Mouse (Mus musculus) hindbrain, embryonic 11.5 days (tissue): ENCODE results near the gene Atf6. TPM values are rescaled to one million over a fixed set of nuclear protein-coding genes. Genes with fewer than 3 reads are reported as not detected.
A peak's percentile ranks its signal among the peaks of the same experiment; 100 is the strongest.

Experiments
- ATAC-seq: fragments of 200-750 bp; cut with Nextera tagmentation; 2 replicates; pipeline ENCODE4 v1.8.0; 2017; ENCODE audit warnings: mild to moderate bottlenecking, moderate TSS enrichment, moderate library complexity; ENCODE audit not compliant: low FRiP score
- DNase-seq: peaks from one replicate; pipeline ENCODE4 v3.0.0-alpha.2; 2015; ENCODE audit warnings: low spot score
- H3K27ac ChIP-seq: fragments of 300-500 bp; sonication (generic); 2 replicates; pipeline ENCODE4 v1.5.1; 2014; ENCODE audit warnings: mild to moderate bottlenecking, low read depth, low read length
- H3K27me3 ChIP-seq: fragments of 300-500 bp; sonication (generic); 2 replicates; pipeline ENCODE4 v1.6.1; 2014; ENCODE audit warnings: mild to moderate bottlenecking, low read length, moderate library complexity, mixed read lengths; ENCODE audit not compliant: control insufficient read depth, insufficient read depth
- H3K36me3 ChIP-seq: fragments of 300-500 bp; sonication (generic); 2 replicates; pipeline ENCODE4 v1.6.1; 2014; ENCODE audit warnings: mild to moderate bottlenecking, low read length, moderate library complexity, mixed read lengths; ENCODE audit not compliant: control insufficient read depth, insufficient read depth
- H3K4me1 ChIP-seq: fragments of 300-500 bp; sonication (generic); replicated peaks from 2 replicates; pipeline ENCODE4 v1.6.1; 2014; ENCODE audit warnings: low read length, mixed read lengths; ENCODE audit not compliant: control insufficient read depth, insufficient read depth
- H3K4me2 ChIP-seq: fragments of 300-500 bp; sonication (generic); replicated peaks from 2 replicates; pipeline ENCODE4 v1.6.1; 2014; ENCODE audit warnings: mild to moderate bottlenecking, low read depth, low read length
- H3K4me3 ChIP-seq: fragments of 300-500 bp; sonication (generic); 2 replicates; pipeline ENCODE4 v1.5.1; 2014; ENCODE audit warnings: low read depth, low read length
- H3K9ac ChIP-seq: fragments of 300-500 bp; sonication (generic); 2 replicates; pipeline ENCODE4 v1.6.1; 2014; ENCODE audit warnings: low read depth, low read length
- H3K9me3 ChIP-seq: fragments of 300-500 bp; sonication (generic); 2 replicates; pipeline ENCODE4 v1.6.1; 2016; ENCODE audit warnings: low read length; ENCODE audit not compliant: control insufficient read depth
- WGBS: fragments of 180-500 bp; shearing (Covaris S2); extraction: QIAGEN DNeasy Blood & Tissue Kit; methylation state at CpG from one replicate; pipeline ENCODE4 v1.1.7; 2014; 5-methylcytosine and 5-hydroxymethylcytosine counted together
- polyA plus RNA-seq: library from polyadenylated mRNA; unstranded; fragments of >200 nt; fragmentation: Nextera tagmentation; extraction: Ambion mirVana; gene quantifications from 2 replicates; pipeline ENCODE4 v1.2.1, GENCODE M21; 2014

Gene Atf6
- polyA plus RNA-seq, 1 experiment from 2014 or later: 10.2 TPM

GRCm38 (mm10) chr1:170858872-170859271 is 8.7 kb downstream of the Atf6 start:
- ATAC-seq (no peak), DNase-seq (no peak)
- Histone ChIP-seq H3K36me3 (no peaks in the 10 kb centered on the region), H3K27ac (no peak overlapping the region), H3K4me2 (no peak overlapping the region), H3K4me3 (no peak overlapping the region), H3K27me3 (no peaks in the 10 kb centered on the region), H3K4me1 (no peaks in the 10 kb centered on the region), H3K9me3 (no peaks in the 10 kb centered on the region), H3K9ac (no peak overlapping the region)
- WGBS: 80% methylated on average over 1 of the region's 2 CpGs

GRCm38 (mm10) chr1:170857369-170857768 is 10.2 kb downstream of the Atf6 start:
- Histone ChIP-seq H3K4me1 (no peaks in the 10 kb centered on the region), H3K4me3 (no peak overlapping the region), H3K9me3 (no peaks in the 10 kb centered on the region), H3K27me3 (no peaks in the 10 kb centered on the region), H3K9ac (no peak overlapping the region), H3K36me3 (no peaks in the 10 kb centered on the region), H3K27ac (no peak overlapping the region), H3K4me2 (no peak overlapping the region)
- WGBS: 83% methylated on average over 2 of the region's 2 CpGs
- ATAC-seq (no peak), DNase-seq (no peak)

GRCm38 (mm10) chr1:170855056-170855760 is 12.4 kb downstream of the Atf6 start:
- WGBS: 91% methylated on average over 13 of the region's 13 CpGs
- DNase-seq (no peak), ATAC-seq (no peak)
- no peak overlapping the region for H3K4me3 ChIP-seq
- H3K4me2 ChIP-seq: no peak overlapping the region
- H3K27ac ChIP-seq: no peak overlapping the region
- no peak overlapping the region for H3K9ac ChIP-seq
- H3K36me3 ChIP-seq: no peaks in the 10 kb centered on the region
- H3K4me1 ChIP-seq: no peaks in the 10 kb centered on the region
- no peaks in the 10 kb centered on the region for H3K9me3 ChIP-seq
- no peaks in the 10 kb centered on the region for H3K27me3 ChIP-seq

GRCm38 (mm10) chr1:170853604-170854003 is 14.0 kb downstream of the Atf6 start:
- no peak overlapping the region for H3K4me2 ChIP-seq
- ATAC-seq (no peak), DNase-seq (no peak)
- H3K27me3 ChIP-seq: no peaks in the 10 kb centered on the region
- WGBS: 93% methylated on average over 3 of the region's 3 CpGs
- no peaks in the 10 kb centered on the region for H3K9me3 ChIP-seq
- H3K9ac ChIP-seq: no peak overlapping the region
- H3K4me3 ChIP-seq: no peak overlapping the region
- H3K4me1 ChIP-seq: no peaks in the 10 kb centered on the region
- H3K27ac ChIP-seq: no peak overlapping the region
- H3K36me3 ChIP-seq: no peaks in the 10 kb centered on the region

GRCm38 (mm10) chr1:170850637-170851624 is 16.6 kb downstream of the Atf6 start:
- 91% methylated on average over 23 of the region's 23 CpGs for WGBS
- no peaks in the 10 kb centered on the region for H3K27me3 ChIP-seq
- no peaks in the 10 kb centered on the region for H3K4me1 ChIP-seq
- H3K27ac ChIP-seq: no peak overlapping the region
- no peak overlapping the region for H3K9ac ChIP-seq
- no peak overlapping the region for H3K4me2 ChIP-seq
- H3K4me3 ChIP-seq: no peak overlapping the region
- H3K36me3 ChIP-seq: no peaks in the 10 kb centered on the region
- no peaks in the 10 kb centered on the region for H3K9me3 ChIP-seq
- DNase-seq (no peak), ATAC-seq (no peak)

GRCm38 (mm10) chr1:170850007-170850406 is 17.6 kb downstream of the Atf6 start:
- no peak for ATAC-seq
- DNase-seq: no peak
- no peaks in the 10 kb centered on the region for H3K4me1 ChIP-seq
- no peak overlapping the region for H3K9ac ChIP-seq
- H3K36me3 ChIP-seq: no peaks in the 10 kb centered on the region
- H3K27ac ChIP-seq: no peak overlapping the region
- no peak overlapping the region for H3K4me3 ChIP-seq
- no peak overlapping the region for H3K4me2 ChIP-seq
- no peaks in the 10 kb centered on the region for H3K27me3 ChIP-seq
- 92% methylated on average over 2 of the region's 2 CpGs for WGBS
- no peaks in the 10 kb centered on the region for H3K9me3 ChIP-seq

- no peaks in the 10 kb centered on the region for H3K9me3 ChIP-seq
- no peak overlapping the region for H3K27ac ChIP-seq
- no peaks in the 10 kb centered on the region for H3K36me3 ChIP-seq
- H3K27me3 ChIP-seq: no peaks in the 10 kb centered on the region
- no peak overlapping the region for H3K4me2 ChIP-seq
- ATAC-seq (no peak), DNase-seq (no peak)
- no peak overlapping the region for H3K4me3 ChIP-seq
- no peak overlapping the region for H3K9ac ChIP-seq
- WGBS: 47% methylated on average over 10 of the region's 10 CpGs
- no peaks in the 10 kb centered on the region for H3K4me1 ChIP-seq
These were observed 21.9 kb downstream of the Atf6 start for GRCm38 (mm10) chr1:170845448-170846307.

GRCm38 (mm10) chr1:170844380-170844779 is 23.2 kb downstream of the Atf6 start:
- H3K4me3 ChIP-seq: no peak overlapping the region
- 56% methylated on average over 8 of the region's 8 CpGs for WGBS
- no peaks in the 10 kb centered on the region for H3K36me3 ChIP-seq
- H3K4me1 ChIP-seq: no peaks in the 10 kb centered on the region
- no peak overlapping the region for H3K9ac ChIP-seq
- H3K9me3 ChIP-seq: no peaks in the 10 kb centered on the region
- no peak overlapping the region for H3K4me2 ChIP-seq
- DNase-seq: peak; percentile 67
- H3K27me3 ChIP-seq: no peaks in the 10 kb centered on the region
- no peak overlapping the region for H3K27ac ChIP-seq
- no peak for ATAC-seq
